Mouse (Mus musculus) ES-Bruce4 (cell line): Measurements from ENCODE around the gene Sox5.

Source experiments
- CTCF ChIP-seq: IDR thresholded peaks from one replicate; pipeline ENCODE4 v1.8.1; 2011; ENCODE audit warnings: low read depth, low read length
- POLR2A ChIP-seq: IDR thresholded peaks from one replicate; pipeline ENCODE4 v1.8.1; 2011; ENCODE audit warnings: low read length; ENCODE audit not compliant: insufficient read depth

- TF ChIP-seq CTCF (no peak), POLR2A (no peak)
Measured at GRCm38 (mm10) chr6:144773736-144774135, 8.0 kb downstream of the Sox5 start.
